Mouse (Mus musculus): Measurements from ENCODE around the gene Psmd8.

GRCm38 (mm10) chr7:29141416-29141815 is 39.1 kb downstream of the Psmd8 start:
- no peak for TF ChIP-seq CTCF (IDR thresholded peaks at IDR 0.05; ENCODE audit: low read depth, low read length)
- no peak for TF ChIP-seq POLR2A (IDR thresholded peaks at IDR 0.05; ENCODE audit: borderline replicate concordance, low read depth, low read length)
